Mouse (Mus musculus) cerebellum, adult (tissue): ENCODE data around the gene Sac3d1.
A peak's percentile ranks its signal among the peaks of the same experiment; 100 is the strongest.
"Not testable (repeated sequence)": the region's sequence is repeated elsewhere in the genome, so short reads cannot be mapped to it uniquely, and the experiment has no call there.

ENCODE experiments used
- ATAC-seq: cut with Nextera tagmentation; 2 replicates; pipeline ENCODE4 v1.9.2; 2017; ENCODE audit warnings: mild to moderate bottlenecking, moderate library complexity, mixed read lengths; ENCODE audit not compliant: insufficient number of reproducible peaks, low FRiP score, low TSS enrichment

The Sac3d1 gene

GRCm38 (mm10) chr19:6117986-6118676 is at the start of gene Sac3d1:
Gene Sac3d1, minus strand, starts transcription at chr19:6118650.
- peak; percentile 77; the same call in 1 of the 2 replicates for ATAC-seq

GRCm38 (mm10) chr19:6166750-6167149 is 48.3 kb upstream of the Sac3d1 start:
- ATAC-seq = no peak

GRCm38 (mm10) chr19:6163872-6164547 is 45.6 kb upstream of the Sac3d1 start:
- ATAC-seq = no peak

GRCm38 (mm10) chr19:6157220-6157619 is 38.8 kb upstream of the Sac3d1 start:
- ATAC-seq = no peak

- ATAC-seq = no peak
Measured at GRCm38 (mm10) chr19:6156372-6156771, 37.9 kb upstream of the Sac3d1 start.

- ATAC-seq = no peak
Measured at GRCm38 (mm10) chr19:6155174-6155573, 36.7 kb upstream of the Sac3d1 start.

- no peak for ATAC-seq
Measured at GRCm38 (mm10) chr19:6144842-6145241, 26.4 kb upstream of the Sac3d1 start.

GRCm38 (mm10) chr19:6141394-6141749 is 22.9 kb upstream of the Sac3d1 start, which contains the start of gene Arl2:
Gene Arl2, minus strand, starts transcription at chr19:6141548.
- ATAC-seq = peak; percentile 69; the same call in 1 of the 2 replicates

GRCm38 (mm10) chr19:6140678-6141393 is 22.4 kb upstream of the Sac3d1 start, which contains the start of gene Batf2:
Gene Batf2, plus strand, starts transcription at chr19:6140983.
- peak; percentile 82 for ATAC-seq

- no peak for ATAC-seq
Measured at GRCm38 (mm10) chr19:6140374-6140677, 21.9 kb upstream of the Sac3d1 start.

GRCm38 (mm10) chr19:6139701-6140100 is 21.3 kb upstream of the Sac3d1 start:
- ATAC-seq = no peak

GRCm38 (mm10) chr19:6136397-6136796 is 17.9 kb upstream of the Sac3d1 start:
- no peak for ATAC-seq

- ATAC-seq = not testable (repeated sequence)
Measured at GRCm38 (mm10) chr19:6133197-6133596, 14.7 kb upstream of the Sac3d1 start.

GRCm38 (mm10) chr19:6132171-6132827 is 13.8 kb upstream of the Sac3d1 start:
- no peak for ATAC-seq

- not testable (repeated sequence) for ATAC-seq
Measured at GRCm38 (mm10) chr19:6130414-6131128, 12.1 kb upstream of the Sac3d1 start.

GRCm38 (mm10) chr19:6127760-6128341 is 9.4 kb upstream of the Sac3d1 start, which contains the start of gene Snx15:
Gene Snx15, minus strand, starts transcription at chr19:6128304.
- ATAC-seq = peak; percentile 96

GRCm38 (mm10) chr19:6126789-6127580 is 8.5 kb upstream of the Sac3d1 start:
- ATAC-seq = no peak

- no peak for ATAC-seq
Measured at GRCm38 (mm10) chr19:6126289-6126688, 7.8 kb upstream of the Sac3d1 start.

GRCm38 (mm10) chr19:6124898-6125297 is 6.4 kb upstream of the Sac3d1 start:
- no peak for ATAC-seq
